Mouse (Mus musculus): ENCODE measurements at regions not wholly inside any gene's neighbourhood (a gene's known extent, or its start where the extent isn't known, plus 50 kb on each side); places are given as distances from the start of the nearest gene placed in this dataset.

DNA sequence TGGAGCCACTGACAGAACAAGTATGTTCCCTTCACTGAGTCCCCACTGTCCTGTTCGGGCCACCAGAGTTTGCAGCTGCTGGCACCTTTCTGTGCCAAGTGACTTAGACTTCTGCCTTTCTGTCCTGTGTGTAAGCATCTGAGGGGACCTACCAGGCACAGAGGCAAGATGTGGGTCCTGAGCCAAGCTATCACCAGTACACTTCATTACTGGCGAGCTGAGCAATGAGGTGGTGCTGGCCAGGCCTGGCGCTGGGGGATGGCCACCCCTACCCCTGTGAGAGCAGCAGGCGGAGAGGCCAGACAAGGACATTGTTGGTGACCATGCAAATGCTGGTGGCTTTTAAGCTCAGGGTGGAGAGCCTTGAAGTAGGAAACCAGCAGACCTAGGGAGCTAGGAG is 87.6 kb upstream of the Mrps6 start:
- TF ChIP-seq CTCF (IDR thresholded peaks at IDR 0.05; ENCODE audit: borderline replicate concordance, insufficient read depth, low read depth, low read length) (no peak), POLR2A (IDR thresholded peaks at IDR 0.05; ENCODE audit: borderline replicate concordance, insufficient read depth, low read length) (no peak)
- WGBS, result 23% methylated on average over 4 of the region's 4 CpGs

DNA sequence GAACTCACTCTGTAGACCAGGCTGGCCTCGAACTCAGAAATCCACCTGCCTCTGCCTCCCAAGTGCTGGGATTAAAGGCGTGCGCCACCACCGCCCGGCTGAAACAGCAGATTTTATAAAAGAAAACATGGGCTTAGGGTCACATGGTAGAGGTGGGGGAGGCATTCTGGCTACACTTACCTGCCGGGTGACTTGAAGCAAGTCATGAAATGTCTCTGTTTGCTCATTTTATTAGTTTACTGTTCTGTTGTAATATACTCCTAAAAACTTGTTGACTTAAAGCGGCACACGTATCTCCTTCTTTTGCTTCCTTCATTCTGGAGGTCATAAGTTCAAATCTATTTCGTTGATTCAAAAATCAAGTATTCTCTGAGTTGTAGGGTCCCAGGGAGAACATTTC is 84.9 kb upstream of the Mrps6 start:
- H3K27me3 ChIP-seq (ENCODE audit: control insufficient read depth, insufficient read depth, low read length), result no peaks in the 10 kb centered on the region
- no peak for DNase-seq
- H3K4me3 ChIP-seq (replicated peaks; ENCODE audit: insufficient read depth, low read depth, low read length), result no peak overlapping the region
- no peak for TF ChIP-seq CTCF (IDR thresholded peaks at IDR 0.05; ENCODE audit: borderline replicate concordance, insufficient read depth, low read depth, low read length)
- no peak for TF ChIP-seq POLR2A (IDR thresholded peaks at IDR 0.05; ENCODE audit: borderline replicate concordance, insufficient read depth, low read length)
- WGBS, result 94% methylated on average over 9 of the region's 9 CpGs
- no peak overlapping the region for H3K27ac ChIP-seq (ENCODE audit: insufficient read depth, low read length)
- no peaks in the 10 kb centered on the region for H3K4me1 ChIP-seq (ENCODE audit: control insufficient read depth, insufficient read depth, low read length)

More for the DNA sequence above, 87.6 kb upstream of the Mrps6 start:
- DNase-seq, result no peak
- no peaks in the 10 kb centered on the region for H3K4me1 ChIP-seq (ENCODE audit: control insufficient read depth, insufficient read depth, low read length)
- no peak overlapping the region for H3K4me3 ChIP-seq (replicated peaks; ENCODE audit: insufficient read depth, low read depth, low read length)
- no peak overlapping the region for H3K27ac ChIP-seq (ENCODE audit: insufficient read depth, low read length)
- H3K27me3 ChIP-seq (ENCODE audit: control insufficient read depth, insufficient read depth, low read length), result no peaks in the 10 kb centered on the region

DNA sequence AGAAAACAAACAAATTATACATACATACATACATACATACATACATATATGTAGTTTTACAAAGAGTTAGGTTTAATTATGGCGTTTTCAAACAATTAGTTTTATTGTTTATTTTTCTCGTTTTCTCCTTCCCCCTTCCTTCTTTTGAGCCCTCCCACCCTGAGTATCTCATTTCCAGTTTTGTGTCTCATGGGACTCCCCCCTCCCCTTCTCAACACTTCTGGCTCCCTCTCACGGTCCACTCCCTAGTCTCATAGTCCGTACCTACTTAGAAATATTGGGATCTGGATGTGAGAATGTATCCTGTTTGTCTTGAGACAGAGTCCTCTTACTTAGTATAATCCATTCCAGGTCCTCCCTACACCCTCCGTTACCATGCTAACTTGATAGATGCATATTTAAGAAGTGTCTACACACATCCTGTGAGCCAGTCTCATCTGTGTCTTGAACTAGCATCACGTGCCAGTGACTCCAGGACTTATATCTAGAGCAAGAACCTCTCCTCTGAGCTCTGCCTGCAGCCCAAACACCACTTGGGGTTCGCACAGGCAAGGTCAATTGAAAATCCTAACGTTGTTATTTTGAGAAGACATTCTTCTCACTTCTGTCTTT is 81.8 kb upstream of the Mrps6 start:
- Histone ChIP-seq H3K27ac (ENCODE audit: insufficient read depth, low read length) (no peak overlapping the region), H3K4me3 (replicated peaks; ENCODE audit: insufficient read depth, low read depth, low read length) (no peak overlapping the region), H3K27me3 (ENCODE audit: control insufficient read depth, insufficient read depth, low read length) (no peaks in the 10 kb centered on the region), H3K4me1 (ENCODE audit: control insufficient read depth, insufficient read depth, low read length) (no peaks in the 10 kb centered on the region)
- TF ChIP-seq POLR2A (IDR thresholded peaks at IDR 0.05; ENCODE audit: borderline replicate concordance, insufficient read depth, low read length) (no peak), CTCF (IDR thresholded peaks at IDR 0.05; ENCODE audit: borderline replicate concordance, insufficient read depth, low read depth, low read length) (no peak)
- 69% methylated on average over 8 of the region's 8 CpGs for WGBS
- DNase-seq, result no peak

DNA sequence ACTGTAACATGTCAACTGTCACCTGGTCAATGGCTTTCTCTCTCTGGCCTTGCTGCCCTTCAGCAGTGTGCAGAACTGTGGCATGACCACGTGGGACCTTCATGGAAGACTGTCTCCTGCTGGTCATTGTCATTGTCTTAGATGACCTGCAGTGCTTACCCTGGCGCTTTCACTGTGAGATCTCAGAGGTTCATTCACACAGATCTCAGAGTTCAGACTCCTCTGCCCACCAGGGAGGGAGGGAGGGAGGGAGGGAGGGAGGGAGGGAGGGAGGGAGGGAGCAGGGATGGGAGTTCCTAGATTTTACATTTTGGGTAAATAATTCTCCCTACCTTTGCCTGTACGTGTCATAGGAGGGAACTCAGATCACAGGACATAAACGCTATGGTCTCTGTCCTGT is 79.6 kb upstream of the Mrps6 start:
- no peak overlapping the region for H3K27ac ChIP-seq (ENCODE audit: insufficient read depth, low read length)
- no peaks in the 10 kb centered on the region for H3K4me1 ChIP-seq (ENCODE audit: control insufficient read depth, insufficient read depth, low read length)
- TF ChIP-seq CTCF (IDR thresholded peaks at IDR 0.05; ENCODE audit: borderline replicate concordance, insufficient read depth, low read depth, low read length), result no peak
- no peak for TF ChIP-seq POLR2A (IDR thresholded peaks at IDR 0.05; ENCODE audit: borderline replicate concordance, insufficient read depth, low read length)
- no peak overlapping the region for H3K4me3 ChIP-seq (replicated peaks; ENCODE audit: insufficient read depth, low read depth, low read length)
- H3K27me3 ChIP-seq (ENCODE audit: control insufficient read depth, insufficient read depth, low read length), result no peaks in the 10 kb centered on the region
- 35% methylated on average over 4 of the region's 4 CpGs for WGBS
- DNase-seq, result no peak

DNA sequence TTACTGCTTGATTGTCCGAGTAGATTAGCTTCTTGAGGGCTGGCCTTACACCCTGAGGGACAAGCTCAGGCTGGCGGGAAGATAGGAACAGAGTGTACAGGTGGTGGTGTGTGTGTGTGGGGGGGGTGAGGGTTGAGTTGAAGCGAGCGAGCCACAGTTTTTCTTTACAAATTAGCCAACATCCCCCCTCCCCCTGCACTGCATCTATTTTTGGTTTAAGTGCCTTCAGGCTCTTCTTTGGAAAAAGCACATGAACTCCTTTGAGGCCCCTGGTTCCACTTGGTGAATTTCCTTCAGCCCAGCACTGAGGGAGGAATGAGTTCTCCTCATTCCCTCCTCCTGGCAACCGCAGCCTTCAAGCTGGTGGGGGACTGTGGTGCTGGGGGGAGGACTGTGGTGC is 79.2 kb upstream of the Mrps6 start:
- Histone ChIP-seq H3K27ac (ENCODE audit: insufficient read depth, low read length) (no peak overlapping the region), H3K4me3 (replicated peaks; ENCODE audit: insufficient read depth, low read depth, low read length) (no peak overlapping the region), H3K27me3 (ENCODE audit: control insufficient read depth, insufficient read depth, low read length) (no peaks in the 10 kb centered on the region), H3K4me1 (ENCODE audit: control insufficient read depth, insufficient read depth, low read length) (no peaks in the 10 kb centered on the region)
- WGBS, result 28% methylated on average over 5 of the region's 5 CpGs
- TF ChIP-seq CTCF (IDR thresholded peaks at IDR 0.05; ENCODE audit: borderline replicate concordance, insufficient read depth, low read depth, low read length) (no peak), POLR2A (IDR thresholded peaks at IDR 0.05; ENCODE audit: borderline replicate concordance, insufficient read depth, low read length) (no peak)
- DNase-seq, result no peak

DNA sequence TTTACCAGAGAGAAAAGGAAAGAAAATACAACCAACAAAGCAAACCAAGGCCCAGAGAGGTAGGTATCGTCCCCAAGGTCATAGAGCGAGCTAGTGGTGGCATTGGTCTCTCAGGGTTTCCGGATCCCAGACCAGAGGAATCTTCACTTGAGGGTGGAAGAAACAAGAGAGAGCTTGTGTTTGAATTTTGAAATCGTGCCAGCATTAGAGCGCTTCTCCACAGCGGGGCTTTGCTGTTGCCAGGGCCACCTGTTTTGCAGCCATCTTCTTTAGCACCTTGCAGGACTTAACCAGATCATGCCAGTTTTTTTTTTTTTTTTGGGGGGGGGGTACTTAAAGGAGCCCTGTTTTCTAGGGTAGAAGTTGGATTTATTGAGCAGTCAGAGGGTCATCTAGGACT is 77.6 kb upstream of the Mrps6 start:
- H3K27ac ChIP-seq (ENCODE audit: insufficient read depth, low read length), result no peak overlapping the region
- H3K27me3 ChIP-seq (ENCODE audit: control insufficient read depth, insufficient read depth, low read length), result no peaks in the 10 kb centered on the region
- TF ChIP-seq CTCF (IDR thresholded peaks at IDR 0.05; ENCODE audit: borderline replicate concordance, insufficient read depth, low read depth, low read length), result no peak
- TF ChIP-seq POLR2A (IDR thresholded peaks at IDR 0.05; ENCODE audit: borderline replicate concordance, insufficient read depth, low read length), result no peak
- 42% methylated on average over 6 of the region's 6 CpGs for WGBS
- no peaks in the 10 kb centered on the region for H3K4me1 ChIP-seq (ENCODE audit: control insufficient read depth, insufficient read depth, low read length)
- H3K4me3 ChIP-seq (replicated peaks; ENCODE audit: insufficient read depth, low read depth, low read length), result no peak overlapping the region
- DNase-seq, result peak in 1 of 2 experiments; percentile 29

DNA sequence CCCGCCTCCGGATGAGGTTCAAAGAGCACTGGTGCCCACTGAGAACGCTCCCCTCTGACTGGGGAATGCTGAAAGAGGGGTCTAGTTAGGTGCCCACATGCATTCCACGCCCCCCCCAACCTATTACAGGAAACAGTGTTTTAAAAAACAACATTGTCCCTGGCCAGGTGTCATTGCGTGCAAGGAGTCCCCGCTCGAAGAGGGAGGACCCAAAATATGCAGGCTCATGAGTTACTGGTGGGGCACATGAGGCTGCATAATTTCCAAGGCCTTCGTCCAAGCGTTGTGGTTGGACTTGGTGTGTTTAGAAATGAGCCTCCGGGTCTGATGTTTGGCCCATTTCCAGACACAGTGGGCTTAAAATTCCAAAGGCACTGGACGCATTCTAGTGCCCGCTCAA is 72.9 kb upstream of the Mrps6 start:
- Histone ChIP-seq H3K27ac (ENCODE audit: insufficient read depth, low read length) (no peak overlapping the region), H3K27me3 (ENCODE audit: control insufficient read depth, insufficient read depth, low read length) (no peaks in the 10 kb centered on the region), H3K4me3 (replicated peaks; ENCODE audit: insufficient read depth, low read depth, low read length) (no peak overlapping the region), H3K4me1 (ENCODE audit: control insufficient read depth, insufficient read depth, low read length) (no peaks in the 10 kb centered on the region)
- 72% methylated on average over 12 of the region's 12 CpGs for WGBS
- no peak for DNase-seq
- no peak for TF ChIP-seq POLR2A (IDR thresholded peaks at IDR 0.05; ENCODE audit: borderline replicate concordance, insufficient read depth, low read length)
- TF ChIP-seq CTCF (IDR thresholded peaks at IDR 0.05; ENCODE audit: borderline replicate concordance, insufficient read depth, low read depth, low read length), result no peak

DNA sequence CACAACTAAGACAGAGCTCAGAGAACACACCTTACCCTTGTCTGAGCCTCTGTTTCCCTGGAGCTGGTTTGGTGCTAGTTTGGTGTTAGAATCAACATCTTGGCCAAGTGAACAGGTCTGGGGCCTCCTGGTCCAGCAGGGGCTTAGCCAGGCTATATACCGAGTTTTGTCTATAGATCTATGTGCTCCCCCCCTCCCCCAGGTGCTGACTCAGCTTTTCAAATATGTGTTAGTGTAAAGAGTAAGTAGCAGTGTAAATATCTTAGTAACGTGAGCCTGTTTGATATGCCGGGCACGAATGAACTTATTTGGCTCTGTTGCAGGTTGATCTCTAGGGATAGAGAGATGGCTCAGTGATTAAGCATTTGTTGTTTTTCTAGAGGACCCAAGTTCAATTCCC is 68.7 kb upstream of the Mrps6 start:
- Histone ChIP-seq H3K4me3 (replicated peaks; ENCODE audit: insufficient read depth, low read depth, low read length) (no peak overlapping the region), H3K4me1 (ENCODE audit: control insufficient read depth, insufficient read depth, low read length) (no peaks in the 10 kb centered on the region), H3K27ac (ENCODE audit: insufficient read depth, low read length) (no peak overlapping the region), H3K27me3 (ENCODE audit: control insufficient read depth, insufficient read depth, low read length) (no peaks in the 10 kb centered on the region)
- no peak for DNase-seq
- 72% methylated on average over 4 of the region's 4 CpGs for WGBS
- no peak for TF ChIP-seq CTCF (IDR thresholded peaks at IDR 0.05; ENCODE audit: borderline replicate concordance, insufficient read depth, low read depth, low read length)
- no peak for TF ChIP-seq POLR2A (IDR thresholded peaks at IDR 0.05; ENCODE audit: borderline replicate concordance, insufficient read depth, low read length)
